Mouse (Mus musculus): ENCODE data around the gene Gm10638.

Gm10638 gene

DNA sequence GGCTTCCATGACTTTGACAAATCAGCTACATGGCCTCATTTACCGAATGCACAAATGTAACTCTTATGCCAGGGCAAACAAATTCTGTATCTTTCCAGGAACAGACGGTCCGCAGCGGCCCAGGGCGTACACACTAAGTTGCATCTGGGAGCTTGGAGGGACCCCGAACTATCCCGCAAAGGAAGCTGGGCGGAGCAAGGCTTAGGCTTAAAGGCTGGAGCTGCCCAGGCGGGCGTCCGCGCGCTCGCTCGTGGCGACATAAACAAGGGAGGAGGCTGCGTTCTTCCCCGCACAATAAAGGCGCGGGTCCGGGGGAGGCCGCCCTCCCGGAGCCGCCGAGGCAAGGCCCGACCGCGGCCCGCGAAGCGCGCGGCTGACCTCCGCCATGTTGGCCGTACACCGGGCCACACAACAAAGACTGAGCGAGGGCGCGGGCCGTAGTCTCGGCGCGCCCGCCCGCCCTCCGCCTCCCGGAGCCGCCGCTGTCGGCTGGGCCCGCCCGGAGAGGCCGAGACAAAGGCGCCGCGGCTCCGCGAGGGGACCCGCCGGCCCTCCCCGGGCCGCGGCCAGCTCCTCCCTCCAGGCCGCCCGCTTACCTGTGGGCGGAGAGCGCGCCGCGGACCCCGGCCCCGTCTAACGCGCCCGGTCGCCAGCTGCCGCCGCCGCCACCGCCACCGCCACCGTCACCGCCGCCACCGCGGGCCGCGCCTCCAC lies at the start of gene Gm10638, which contains the start of gene Siah1a:
Gm10638 (plus strand) TSS at position 479 of the 714 bp plus-strand sequence.
Siah1a (minus strand) TSS at position 714 of the 714 bp plus-strand sequence.
- Histone ChIP-seq H3K9me3 (ENCODE audit: low read length) (no peaks in the 10 kb centered on the region), H3K36me3 (ENCODE audit: insufficient read depth, low read length) (no peaks in the 10 kb centered on the region), H3K4me1 (replicated peaks; ENCODE audit: low read depth, low read length) (peaks cover 60% of the 10 kb centered on the region), H3K4me3 (replicated peaks; ENCODE audit: low read length) (peak within 1 kb of the TSS; percentile 91), H3K27me3 (ENCODE audit: insufficient read depth, low read length) (peaks cover 4% of the 10 kb centered on the region; the same call in 1 of the 2 replicates)
- TF ChIP-seq CTCF (conservative IDR thresholded peaks at IDR 0.05; ENCODE audit: low read length) (no peak), POU5F1 (IDR thresholded peaks at IDR 0.05; ENCODE audit: borderline replicate concordance, low read length) (no peak), NANOG (IDR thresholded peaks at IDR 0.05; ENCODE audit: borderline replicate concordance, low read length) (no peak)

DNA sequence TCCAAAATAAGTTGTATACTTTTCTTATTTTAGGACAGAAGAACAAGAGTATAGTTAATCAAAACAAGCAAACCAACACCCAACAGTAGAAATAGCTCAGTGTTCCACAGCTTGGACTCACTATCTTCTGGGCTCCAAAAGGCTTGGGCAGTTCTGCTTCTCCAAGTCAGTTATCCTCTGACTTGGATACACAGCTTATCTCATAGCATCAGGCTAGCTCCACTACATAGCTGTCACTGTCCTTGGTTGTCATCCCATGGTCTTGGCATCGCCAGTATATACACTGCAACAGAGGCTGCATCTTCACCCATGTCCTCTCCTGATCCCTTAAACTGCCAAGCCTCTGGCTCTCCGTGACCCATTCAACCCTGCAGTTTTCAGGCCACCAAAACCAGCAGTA lies 49.8 kb upstream of the Gm10638 start:
- H3K4me3 ChIP-seq (replicated peaks; ENCODE audit: low read length): no peak overlapping the region
- no peaks in the 10 kb centered on the region for H3K27me3 ChIP-seq (ENCODE audit: insufficient read depth, low read length)
- TF ChIP-seq POU5F1 (IDR thresholded peaks at IDR 0.05; ENCODE audit: borderline replicate concordance, low read length) (no peak), CTCF (conservative IDR thresholded peaks at IDR 0.05; ENCODE audit: low read length) (no peak), NANOG (IDR thresholded peaks at IDR 0.05; ENCODE audit: borderline replicate concordance, low read length) (no peak)
- peaks cover 9% of the 10 kb centered on the region; the same call in 1 of the 2 replicates for H3K4me1 ChIP-seq (replicated peaks; ENCODE audit: low read depth, low read length)
- peaks cover 6% of the 10 kb centered on the region; the same call in 1 of the 2 replicates for H3K36me3 ChIP-seq (ENCODE audit: insufficient read depth, low read length)
- no peaks in the 10 kb centered on the region for H3K9me3 ChIP-seq (ENCODE audit: low read length)

DNA sequence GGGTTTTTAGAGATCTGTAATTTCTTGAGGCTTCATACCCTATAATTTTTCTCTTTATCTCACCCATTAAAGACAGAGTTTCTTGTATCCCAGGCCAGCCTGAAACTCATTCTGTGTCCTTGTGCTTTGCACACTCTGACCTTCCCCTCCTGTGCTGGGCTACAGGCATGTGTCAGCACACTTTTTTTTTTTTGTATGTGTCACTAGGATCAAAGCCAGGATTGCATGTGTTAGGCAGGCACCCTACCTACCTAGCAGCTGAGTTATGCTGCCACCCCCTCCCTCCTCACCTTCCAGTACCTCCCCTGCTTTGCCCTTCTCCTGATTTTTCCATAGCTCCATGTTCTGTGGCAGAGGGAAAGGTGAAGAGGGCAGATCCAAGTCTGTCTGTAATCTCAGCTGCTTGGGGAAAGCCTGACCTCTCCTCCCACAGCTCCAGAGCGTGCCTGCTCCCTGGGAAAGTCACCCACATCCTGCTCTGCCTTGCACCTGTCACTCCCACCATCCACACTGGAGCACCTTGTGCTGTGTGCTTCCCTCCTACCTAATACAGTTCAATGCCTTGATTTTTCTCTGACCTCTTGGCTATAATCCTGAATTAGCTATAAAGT lies 46.6 kb upstream of the Gm10638 start:
- Histone ChIP-seq H3K27me3 (ENCODE audit: insufficient read depth, low read length) (no peaks in the 10 kb centered on the region), H3K4me3 (replicated peaks; ENCODE audit: low read length) (no peak overlapping the region), H3K9me3 (ENCODE audit: low read length) (no peaks in the 10 kb centered on the region), H3K4me1 (replicated peaks; ENCODE audit: low read depth, low read length) (peaks cover 9% of the 10 kb centered on the region; the same call in 1 of the 2 replicates), H3K36me3 (ENCODE audit: insufficient read depth, low read length) (0 out of 2 replicates have a peak, but pooled peaks cover 3% of the 10 kb centered on the region)
- no peak for TF ChIP-seq CTCF (conservative IDR thresholded peaks at IDR 0.05; ENCODE audit: low read length)
- TF ChIP-seq POU5F1 (IDR thresholded peaks at IDR 0.05; ENCODE audit: borderline replicate concordance, low read length): no peak
- TF ChIP-seq NANOG (IDR thresholded peaks at IDR 0.05; ENCODE audit: borderline replicate concordance, low read length): no peak

DNA sequence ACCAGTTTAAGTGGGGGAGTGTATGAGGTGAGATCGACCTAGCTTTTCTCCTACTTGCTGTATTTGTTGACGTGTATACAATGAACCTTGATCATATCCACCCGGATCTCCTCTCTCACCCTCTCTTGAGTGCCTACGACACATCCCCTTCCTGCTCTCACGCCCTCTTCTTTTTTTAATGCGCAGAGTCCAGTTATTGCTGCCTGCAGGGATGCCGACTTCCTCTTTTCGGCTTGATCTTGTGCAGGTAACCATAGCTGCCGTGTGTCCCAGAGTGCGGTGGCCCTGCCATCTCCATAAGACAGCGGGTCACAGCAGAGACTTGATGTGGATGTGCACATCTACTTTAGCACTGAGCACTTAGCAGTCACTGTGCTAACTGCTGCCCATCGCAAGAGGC lies 46.0 kb upstream of the Gm10638 start:
- Histone ChIP-seq H3K36me3 (ENCODE audit: insufficient read depth, low read length) (0 out of 2 replicates have a peak, but pooled peaks cover 3% of the 10 kb centered on the region), H3K4me3 (replicated peaks; ENCODE audit: low read length) (no peak overlapping the region), H3K27me3 (ENCODE audit: insufficient read depth, low read length) (no peaks in the 10 kb centered on the region), H3K9me3 (ENCODE audit: low read length) (no peaks in the 10 kb centered on the region), H3K4me1 (replicated peaks; ENCODE audit: low read depth, low read length) (peaks cover 9% of the 10 kb centered on the region; the same call in 1 of the 2 replicates)
- TF ChIP-seq POU5F1 (IDR thresholded peaks at IDR 0.05; ENCODE audit: borderline replicate concordance, low read length) (no peak), CTCF (conservative IDR thresholded peaks at IDR 0.05; ENCODE audit: low read length) (no peak), NANOG (IDR thresholded peaks at IDR 0.05; ENCODE audit: borderline replicate concordance, low read length) (no peak)

DNA sequence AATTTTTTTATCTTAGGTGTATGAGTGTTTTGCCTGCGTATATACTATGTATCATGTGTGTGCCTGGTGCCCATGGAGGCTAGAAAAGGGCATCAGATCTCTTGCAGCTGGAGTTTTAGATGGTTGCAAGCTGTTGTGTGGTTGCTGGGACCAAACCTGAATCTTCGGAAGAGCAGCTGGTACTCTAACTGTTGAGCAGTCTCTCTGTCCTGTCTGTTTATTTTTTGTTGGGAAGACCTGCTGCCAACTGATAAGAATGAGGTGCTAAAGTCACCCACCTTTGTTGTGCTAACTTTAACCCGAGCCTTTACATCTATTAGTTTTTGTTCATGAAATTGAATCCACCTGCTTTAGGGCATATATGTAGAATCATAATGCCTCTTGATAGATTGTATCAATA lies 43.0 kb upstream of the Gm10638 start:
- TF ChIP-seq POU5F1 (IDR thresholded peaks at IDR 0.05; ENCODE audit: borderline replicate concordance, low read length) (no peak), NANOG (IDR thresholded peaks at IDR 0.05; ENCODE audit: borderline replicate concordance, low read length) (no peak), CTCF (conservative IDR thresholded peaks at IDR 0.05; ENCODE audit: low read length) (no peak)
- no peaks in the 10 kb centered on the region for H3K27me3 ChIP-seq (ENCODE audit: insufficient read depth, low read length)
- H3K4me1 ChIP-seq (replicated peaks; ENCODE audit: low read depth, low read length): peaks cover 9% of the 10 kb centered on the region; the same call in 1 of the 2 replicates
- no peaks in the 10 kb centered on the region for H3K9me3 ChIP-seq (ENCODE audit: low read length)
- H3K36me3 ChIP-seq (ENCODE audit: insufficient read depth, low read length): peaks cover 3% of the 10 kb centered on the region; the same call in 1 of the 2 replicates
- H3K4me3 ChIP-seq (replicated peaks; ENCODE audit: low read length): no peak overlapping the region

- Histone ChIP-seq H3K4me3 (replicated peaks; ENCODE audit: low read length) (no peak overlapping the region), H3K36me3 (ENCODE audit: insufficient read depth, low read length) (peaks cover 13% of the 10 kb centered on the region; the same call in 1 of the 2 replicates), H3K27me3 (ENCODE audit: insufficient read depth, low read length) (no peaks in the 10 kb centered on the region), H3K9me3 (ENCODE audit: low read length) (no peaks in the 10 kb centered on the region), H3K4me1 (replicated peaks; ENCODE audit: low read depth, low read length) (no peaks in the 10 kb centered on the region)
- no peak for TF ChIP-seq POU5F1 (IDR thresholded peaks at IDR 0.05; ENCODE audit: borderline replicate concordance, low read length)
Observed at GRCm38 (mm10) chr8:86705317-86705716, 40.2 kb upstream of the Gm10638 start.

DNA sequence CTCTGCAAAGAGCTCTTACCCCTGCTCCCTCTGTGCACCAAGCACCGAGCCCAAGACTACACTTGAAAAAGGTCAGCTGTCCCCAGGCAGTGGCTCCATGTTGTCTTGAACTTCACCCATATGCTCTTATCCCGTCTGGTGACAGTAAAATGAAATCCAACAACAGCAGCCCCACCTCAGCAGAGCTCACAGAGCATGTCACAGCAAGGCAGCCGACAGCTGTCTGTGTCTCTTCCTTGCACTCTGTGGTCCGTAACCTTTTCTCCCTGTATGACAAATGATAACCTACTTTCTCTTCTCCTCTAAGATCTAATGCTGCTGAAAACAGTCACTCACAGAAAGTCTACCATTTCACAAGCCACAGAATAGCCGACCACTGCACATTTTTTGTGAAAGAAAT lies 38.7 kb upstream of the Gm10638 start:
- Histone ChIP-seq H3K36me3 (ENCODE audit: insufficient read depth, low read length) (peaks cover 17% of the 10 kb centered on the region; the same call in 1 of the 2 replicates), H3K27me3 (ENCODE audit: insufficient read depth, low read length) (no peaks in the 10 kb centered on the region), H3K9me3 (ENCODE audit: low read length) (no peaks in the 10 kb centered on the region), H3K4me1 (replicated peaks; ENCODE audit: low read depth, low read length) (no peaks in the 10 kb centered on the region), H3K4me3 (replicated peaks; ENCODE audit: low read length) (no peak overlapping the region)
- TF ChIP-seq NANOG (IDR thresholded peaks at IDR 0.05; ENCODE audit: borderline replicate concordance, low read length) (no peak), CTCF (conservative IDR thresholded peaks at IDR 0.05; ENCODE audit: low read length) (no peak), POU5F1 (IDR thresholded peaks at IDR 0.05; ENCODE audit: borderline replicate concordance, low read length) (no peak)

GRCm38 (mm10) chr8:86707873-86708272 lies 37.6 kb upstream of the Gm10638 start:
- TF ChIP-seq POU5F1 (IDR thresholded peaks at IDR 0.05; ENCODE audit: borderline replicate concordance, low read length) (no peak), CTCF (conservative IDR thresholded peaks at IDR 0.05; ENCODE audit: low read length) (no peak), NANOG (IDR thresholded peaks at IDR 0.05; ENCODE audit: borderline replicate concordance, low read length) (no peak)
- no peaks in the 10 kb centered on the region for H3K9me3 ChIP-seq (ENCODE audit: low read length)
- H3K36me3 ChIP-seq (ENCODE audit: insufficient read depth, low read length): peaks cover 21% of the 10 kb centered on the region; the same call in 1 of the 2 replicates
- no peaks in the 10 kb centered on the region for H3K27me3 ChIP-seq (ENCODE audit: insufficient read depth, low read length)
- H3K4me3 ChIP-seq (replicated peaks; ENCODE audit: low read length): no peak overlapping the region
- H3K4me1 ChIP-seq (replicated peaks; ENCODE audit: low read depth, low read length): no peaks in the 10 kb centered on the region

Data from E14TG2a.4 (cell line).